Mouse (Mus musculus): ENCODE measurements around the gene Colq. TPM values are rescaled to one million over a fixed set of nuclear protein-coding genes. Genes with fewer than 3 reads are reported as not detected.
"Not testable (repeated sequence)": the region's sequence is repeated elsewhere in the genome, so short reads cannot be mapped to it uniquely, and the experiment has no call there.

The Colq gene
- polyA plus RNA-seq, 1 experiment from 2014 or later: not detected

DNA sequence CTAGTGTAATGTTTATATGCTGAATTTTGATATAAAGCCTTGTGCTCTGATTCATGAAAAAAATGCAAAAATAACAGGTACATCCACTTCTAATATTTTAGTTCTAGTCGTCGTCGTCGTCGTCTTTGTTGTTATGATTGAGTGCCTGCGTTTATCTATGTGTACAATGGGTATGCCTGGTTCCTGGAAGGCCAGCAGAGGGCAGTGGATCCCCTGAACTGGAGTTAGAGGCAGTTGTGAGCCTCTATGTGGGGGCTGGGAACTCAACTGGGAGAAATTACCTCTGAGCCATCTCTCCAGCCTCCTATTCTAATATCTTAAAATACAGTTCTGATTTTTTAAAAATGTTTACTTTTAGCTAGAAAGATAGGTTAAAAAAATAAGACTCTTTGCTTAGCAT lies 14.4 kb upstream of the Colq start:
- Histone ChIP-seq H3K27me3 (replicated peaks; ENCODE audit: control insufficient read depth, insufficient read depth, low read length) (no peaks in the 10 kb centered on the region), H3K9me3 (ENCODE audit: control insufficient read depth, low read length) (no peaks in the 10 kb centered on the region), H3K4me3 (replicated peaks; ENCODE audit: low read length) (no peak overlapping the region), H3K4me2 (ENCODE audit: low read length) (no peak overlapping the region), H3K9ac (replicated peaks; ENCODE audit: low read depth, low read length) (no peak overlapping the region), H3K27ac (ENCODE audit: low read length) (no peak overlapping the region), H3K36me3 (ENCODE audit: control insufficient read depth, insufficient read depth) (no peaks in the 10 kb centered on the region), H3K4me1 (replicated peaks; ENCODE audit: control insufficient read depth, insufficient read depth, low read length) (no peaks in the 10 kb centered on the region)
- no peak for ATAC-seq
- 52% methylated on average over 6 of the region's 6 CpGs for WGBS

DNA sequence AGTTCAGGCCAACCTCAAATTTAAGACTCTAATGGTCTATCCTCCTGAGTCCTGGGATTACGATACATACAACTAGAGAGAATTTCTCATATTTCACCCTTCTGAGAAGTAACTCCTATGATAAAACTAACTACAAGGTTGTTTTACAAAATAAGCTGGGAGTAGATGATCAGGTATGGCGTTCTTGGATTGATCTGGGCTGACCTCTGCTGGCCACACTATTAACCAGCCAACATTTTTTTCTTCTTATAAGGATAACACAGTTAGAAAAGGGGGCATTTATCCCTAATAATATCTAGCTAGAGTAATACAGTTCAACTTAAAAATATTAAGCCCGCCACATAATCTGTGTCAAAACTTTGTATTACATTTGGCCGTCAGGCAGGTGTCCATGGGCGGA lies 13.8 kb upstream of the Colq start:
- no peaks in the 10 kb centered on the region for H3K9me3 ChIP-seq (ENCODE audit: control insufficient read depth, low read length)
- H3K9ac ChIP-seq (replicated peaks; ENCODE audit: low read depth, low read length): no peak overlapping the region
- no peaks in the 10 kb centered on the region for H3K36me3 ChIP-seq (ENCODE audit: control insufficient read depth, insufficient read depth)
- no peaks in the 10 kb centered on the region for H3K27me3 ChIP-seq (replicated peaks; ENCODE audit: control insufficient read depth, insufficient read depth, low read length)
- no peak overlapping the region for H3K4me3 ChIP-seq (replicated peaks; ENCODE audit: low read length)
- no peak overlapping the region for H3K4me2 ChIP-seq (ENCODE audit: low read length)
- ATAC-seq: no peak
- H3K4me1 ChIP-seq (replicated peaks; ENCODE audit: control insufficient read depth, insufficient read depth, low read length): no peaks in the 10 kb centered on the region
- no peak overlapping the region for H3K27ac ChIP-seq (ENCODE audit: low read length)
- 81% methylated on average over 5 of the region's 5 CpGs for WGBS

DNA sequence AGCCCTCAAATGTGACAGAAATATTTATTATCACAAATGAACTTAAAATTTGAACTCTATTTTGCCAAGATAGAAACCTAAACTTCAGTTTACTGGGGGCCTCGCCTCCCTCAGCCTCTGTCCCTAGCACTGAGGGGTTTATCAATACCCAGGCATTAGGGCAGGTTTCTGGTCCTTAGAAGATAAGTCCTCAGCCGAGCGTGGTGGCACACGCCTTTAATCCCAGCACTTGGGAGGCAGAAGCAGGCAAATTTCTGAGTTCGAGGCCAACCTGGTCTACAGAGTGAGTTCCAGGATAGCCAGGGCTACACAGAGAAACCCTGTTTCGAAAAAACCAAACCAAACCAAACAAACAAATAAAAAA lies 11.5 kb upstream of the Colq start:
- not testable (repeated sequence) for H3K27ac ChIP-seq (ENCODE audit: low read length); H3K4me3 ChIP-seq (replicated peaks; ENCODE audit: low read length); H3K36me3 ChIP-seq (ENCODE audit: control insufficient read depth, insufficient read depth); H3K4me2 ChIP-seq (ENCODE audit: low read length); H3K4me1 ChIP-seq (replicated peaks; ENCODE audit: control insufficient read depth, insufficient read depth, low read length); ATAC-seq; H3K27me3 ChIP-seq (replicated peaks; ENCODE audit: control insufficient read depth, insufficient read depth, low read length); H3K9me3 ChIP-seq (ENCODE audit: control insufficient read depth, low read length); H3K9ac ChIP-seq (replicated peaks; ENCODE audit: low read depth, low read length)
- WGBS: 84% methylated on average over 6 of the region's 6 CpGs

DNA sequence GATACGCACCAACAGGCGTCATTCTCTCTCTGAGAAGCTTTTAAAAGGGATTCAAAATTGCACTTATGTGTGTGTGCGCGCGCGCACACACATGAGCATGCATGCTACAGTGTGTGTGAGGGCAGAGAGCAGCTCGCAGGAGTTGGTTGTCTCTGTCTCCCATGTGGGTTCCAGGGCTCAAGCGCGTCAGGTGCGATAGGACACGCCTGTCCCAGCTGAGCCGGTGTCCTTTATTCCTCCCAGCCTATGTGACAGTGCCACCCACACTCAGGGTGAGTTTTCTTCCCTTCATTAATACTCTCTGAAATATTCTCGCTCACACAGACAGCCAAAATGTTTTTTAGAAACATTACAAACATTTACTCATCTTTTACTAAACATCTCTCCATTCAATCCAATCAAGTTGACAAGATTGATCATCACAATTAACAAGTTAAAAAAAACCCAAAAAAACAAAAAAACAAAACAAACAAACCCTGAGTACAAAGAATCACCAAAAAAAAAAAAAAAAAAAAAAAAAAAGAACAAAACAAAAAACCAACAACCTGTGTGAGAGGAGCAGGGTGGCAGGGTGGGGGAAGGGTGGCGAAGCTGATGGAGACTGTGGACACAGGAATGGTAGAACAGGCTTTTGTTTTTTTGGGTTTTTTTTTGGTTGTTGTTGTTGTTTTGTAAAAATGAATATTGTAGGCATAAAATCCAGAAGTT lies 10.9 kb upstream of the Colq start:
- H3K4me1 ChIP-seq (replicated peaks; ENCODE audit: control insufficient read depth, insufficient read depth, low read length): no peaks in the 10 kb centered on the region
- ATAC-seq: no peak
- H3K4me3 ChIP-seq (replicated peaks; ENCODE audit: low read length): no peak overlapping the region
- no peaks in the 10 kb centered on the region for H3K9me3 ChIP-seq (ENCODE audit: control insufficient read depth, low read length)
- no peak overlapping the region for H3K4me2 ChIP-seq (ENCODE audit: low read length)
- H3K27me3 ChIP-seq (replicated peaks; ENCODE audit: control insufficient read depth, insufficient read depth, low read length): no peaks in the 10 kb centered on the region
- no peak overlapping the region for H3K9ac ChIP-seq (replicated peaks; ENCODE audit: low read depth, low read length)
- no peak overlapping the region for H3K27ac ChIP-seq (ENCODE audit: low read length)
- 92% methylated on average over 14 of the region's 14 CpGs for WGBS
- no peaks in the 10 kb centered on the region for H3K36me3 ChIP-seq (ENCODE audit: control insufficient read depth, insufficient read depth)

DNA sequence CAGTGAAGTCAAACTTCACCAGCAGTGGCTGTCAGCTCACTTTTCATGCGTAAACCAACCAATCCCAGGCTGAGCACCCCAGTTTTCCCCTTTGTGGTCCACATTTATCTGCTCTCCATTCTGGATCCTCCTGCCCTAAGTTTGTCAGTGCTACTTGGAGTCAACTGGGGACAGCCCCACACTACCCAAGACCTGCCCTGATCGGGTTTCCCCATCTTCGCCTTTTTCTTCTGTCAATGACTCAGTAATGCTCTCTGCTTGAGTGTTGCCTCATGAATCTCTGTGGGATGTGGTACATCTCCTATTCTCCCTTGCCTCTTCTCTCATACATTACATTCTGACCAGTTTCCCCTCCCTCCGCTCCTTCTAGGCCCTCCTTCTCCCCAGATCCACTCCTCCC lies 6.3 kb upstream of the Colq start:
- Histone ChIP-seq H3K4me1 (replicated peaks; ENCODE audit: control insufficient read depth, insufficient read depth, low read length) (no peaks in the 10 kb centered on the region), H3K9me3 (ENCODE audit: control insufficient read depth, low read length) (no peaks in the 10 kb centered on the region), H3K4me2 (ENCODE audit: low read length) (no peak overlapping the region), H3K27me3 (replicated peaks; ENCODE audit: control insufficient read depth, insufficient read depth, low read length) (no peaks in the 10 kb centered on the region), H3K9ac (replicated peaks; ENCODE audit: low read depth, low read length) (no peak overlapping the region), H3K27ac (ENCODE audit: low read length) (no peak overlapping the region), H3K36me3 (ENCODE audit: control insufficient read depth, insufficient read depth) (no peaks in the 10 kb centered on the region), H3K4me3 (replicated peaks; ENCODE audit: low read length) (no peak overlapping the region)
- 91% methylated on average over 4 of the region's 4 CpGs for WGBS
- no peak for ATAC-seq

DNA sequence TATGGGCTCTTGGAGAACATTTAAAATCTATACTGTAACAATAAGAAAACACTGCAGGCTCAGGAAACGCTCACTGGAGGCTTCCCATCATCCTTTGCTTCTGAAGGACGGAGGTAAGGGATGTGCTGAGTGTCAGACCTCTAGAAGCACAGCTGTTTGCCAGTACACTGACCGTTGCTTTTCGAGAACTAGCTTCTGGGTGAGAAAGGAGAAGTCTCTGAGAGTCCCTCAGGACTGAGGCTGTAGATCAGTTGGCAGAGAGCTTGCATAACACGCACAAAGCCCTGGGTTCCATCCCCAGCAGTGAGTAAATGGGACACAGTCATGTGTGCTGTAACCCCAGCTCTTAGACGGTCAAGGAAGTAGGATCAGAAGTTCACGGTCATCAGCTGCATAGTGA lies 5.3 kb upstream of the Colq start:
- 85% methylated on average over 7 of the region's 7 CpGs for WGBS
- H3K36me3 ChIP-seq (ENCODE audit: control insufficient read depth, insufficient read depth): no peaks in the 10 kb centered on the region
- H3K9me3 ChIP-seq (ENCODE audit: control insufficient read depth, low read length): no peaks in the 10 kb centered on the region
- no peak overlapping the region for H3K4me2 ChIP-seq (ENCODE audit: low read length)
- no peak overlapping the region for H3K4me3 ChIP-seq (replicated peaks; ENCODE audit: low read length)
- no peak overlapping the region for H3K27ac ChIP-seq (ENCODE audit: low read length)
- ATAC-seq: no peak
- no peaks in the 10 kb centered on the region for H3K27me3 ChIP-seq (replicated peaks; ENCODE audit: control insufficient read depth, insufficient read depth, low read length)
- no peak overlapping the region for H3K9ac ChIP-seq (replicated peaks; ENCODE audit: low read depth, low read length)
- no peaks in the 10 kb centered on the region for H3K4me1 ChIP-seq (replicated peaks; ENCODE audit: control insufficient read depth, insufficient read depth, low read length)

DNA sequence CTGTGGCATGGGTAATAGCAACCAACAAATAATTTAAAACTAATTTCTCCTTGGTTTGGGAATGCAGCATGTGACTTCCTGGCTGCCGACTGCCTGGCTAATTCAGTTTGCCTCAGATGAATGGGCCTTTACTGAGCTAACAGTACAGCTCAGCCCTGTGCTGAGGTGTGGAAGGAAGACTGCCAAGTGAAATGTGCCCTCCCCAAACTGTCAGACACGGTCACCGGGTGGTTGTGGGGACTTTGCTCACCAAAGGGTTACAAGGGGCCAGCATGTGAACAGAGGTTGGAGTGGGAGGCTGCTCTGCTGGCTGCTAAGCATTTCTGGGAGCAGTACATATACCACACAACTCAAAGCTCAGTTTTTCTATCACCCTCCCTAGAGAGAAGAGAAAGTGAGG lies 3.5 kb upstream of the Colq start:
- ATAC-seq: no peak
- Histone ChIP-seq H3K4me1 (replicated peaks; ENCODE audit: control insufficient read depth, insufficient read depth, low read length) (no peaks in the 10 kb centered on the region), H3K4me3 (replicated peaks; ENCODE audit: low read length) (no peak overlapping the region), H3K4me2 (ENCODE audit: low read length) (no peak overlapping the region), H3K27ac (ENCODE audit: low read length) (no peak overlapping the region), H3K9me3 (ENCODE audit: control insufficient read depth, low read length) (no peaks in the 10 kb centered on the region), H3K36me3 (ENCODE audit: control insufficient read depth, insufficient read depth) (no peaks in the 10 kb centered on the region), H3K9ac (replicated peaks; ENCODE audit: low read depth, low read length) (no peak overlapping the region), H3K27me3 (replicated peaks; ENCODE audit: control insufficient read depth, insufficient read depth, low read length) (no peaks in the 10 kb centered on the region)
- WGBS: 69% methylated on average over 3 of the region's 3 CpGs

DNA sequence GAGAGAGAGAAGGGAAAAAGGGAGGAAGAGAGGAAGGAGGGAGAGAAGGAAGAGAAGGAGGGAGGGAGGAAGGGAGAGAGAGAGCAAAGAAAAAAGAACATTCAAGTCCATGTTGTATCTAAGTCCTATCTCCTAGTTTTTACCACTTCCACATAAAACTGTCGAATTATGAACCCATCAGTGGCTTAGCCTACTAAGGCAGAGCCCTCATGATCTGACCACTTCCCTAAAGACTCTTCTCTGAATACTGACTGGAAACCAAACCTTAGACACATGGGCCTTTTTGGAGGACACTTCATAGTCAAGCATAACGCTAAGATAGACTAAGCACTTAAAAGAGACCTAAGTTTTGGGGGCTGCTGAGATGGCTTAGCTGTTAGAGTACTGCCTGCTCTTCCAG lies 1.9 kb upstream of the Colq start:
- Histone ChIP-seq H3K4me2 (ENCODE audit: low read length) (no peak overlapping the region), H3K4me3 (replicated peaks; ENCODE audit: low read length) (no peak overlapping the region), H3K9me3 (ENCODE audit: control insufficient read depth, low read length) (no peaks in the 10 kb centered on the region), H3K27ac (ENCODE audit: low read length) (no peak overlapping the region), H3K4me1 (replicated peaks; ENCODE audit: control insufficient read depth, insufficient read depth, low read length) (no peaks in the 10 kb centered on the region), H3K27me3 (replicated peaks; ENCODE audit: control insufficient read depth, insufficient read depth, low read length) (no peaks in the 10 kb centered on the region), H3K9ac (replicated peaks; ENCODE audit: low read depth, low read length) (no peak overlapping the region), H3K36me3 (ENCODE audit: control insufficient read depth, insufficient read depth) (no peaks in the 10 kb centered on the region)
- ATAC-seq: no peak
- 86% methylated on average over 2 of the region's 2 CpGs for WGBS

DNA sequence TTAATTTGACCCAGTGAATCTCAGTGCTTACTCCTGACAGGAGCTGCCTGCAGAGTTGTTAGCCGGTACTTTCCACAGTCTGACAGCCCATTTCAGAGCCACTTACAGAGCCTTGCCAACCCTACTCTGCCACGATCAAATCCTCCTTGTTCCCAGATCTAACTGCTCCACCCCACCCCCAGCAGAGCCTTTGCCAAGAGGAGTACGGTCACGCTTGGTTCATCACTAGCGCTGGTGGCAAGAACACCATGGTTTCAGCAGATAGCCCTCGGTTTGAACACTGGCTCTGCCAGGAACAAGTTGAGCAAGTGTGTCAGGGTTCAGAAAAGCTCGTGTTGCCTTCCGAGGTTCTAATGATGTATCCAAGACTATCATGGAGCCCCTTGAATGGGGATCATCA lies 4.7 kb downstream of the Colq start:
- ATAC-seq: no peak
- H3K9me3 ChIP-seq (ENCODE audit: control insufficient read depth, low read length): no peaks in the 10 kb centered on the region
- H3K36me3 ChIP-seq (ENCODE audit: control insufficient read depth, insufficient read depth): no peaks in the 10 kb centered on the region
- no peaks in the 10 kb centered on the region for H3K27me3 ChIP-seq (replicated peaks; ENCODE audit: control insufficient read depth, insufficient read depth, low read length)
- no peak overlapping the region for H3K4me3 ChIP-seq (replicated peaks; ENCODE audit: low read length)
- H3K4me2 ChIP-seq (ENCODE audit: low read length): no peak overlapping the region
- H3K9ac ChIP-seq (replicated peaks; ENCODE audit: low read depth, low read length): no peak overlapping the region
- WGBS: 91% methylated on average over 8 of the region's 8 CpGs
- no peak overlapping the region for H3K27ac ChIP-seq (ENCODE audit: low read length)
- H3K4me1 ChIP-seq (replicated peaks; ENCODE audit: control insufficient read depth, insufficient read depth, low read length): no peaks in the 10 kb centered on the region

DNA sequence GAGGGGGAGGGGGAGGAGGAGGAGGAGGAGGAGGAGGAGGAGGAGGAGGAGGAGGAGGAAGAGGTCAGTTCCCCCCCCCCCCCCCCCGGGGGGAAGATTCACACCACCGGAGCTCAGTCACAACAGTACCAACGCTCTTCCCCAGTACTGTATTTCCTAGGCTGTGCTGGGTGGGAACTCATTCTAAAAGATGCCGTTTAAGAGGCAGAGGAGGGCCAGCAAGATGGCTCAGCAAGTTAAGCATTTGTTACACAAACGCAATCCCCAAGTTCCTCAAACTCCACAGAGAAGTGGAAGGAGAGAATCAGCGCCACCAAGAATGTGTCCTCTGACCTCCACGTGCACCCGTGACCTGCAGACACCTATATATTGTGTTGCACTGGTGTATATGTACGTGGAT lies 8.1 kb downstream of the Colq start:
- Histone ChIP-seq H3K9ac (replicated peaks; ENCODE audit: low read depth, low read length) (no peak overlapping the region), H3K4me1 (replicated peaks; ENCODE audit: control insufficient read depth, insufficient read depth, low read length) (no peaks in the 10 kb centered on the region), H3K36me3 (ENCODE audit: control insufficient read depth, insufficient read depth) (no peaks in the 10 kb centered on the region), H3K9me3 (ENCODE audit: control insufficient read depth, low read length) (no peaks in the 10 kb centered on the region), H3K4me2 (ENCODE audit: low read length) (no peak overlapping the region), H3K4me3 (replicated peaks; ENCODE audit: low read length) (no peak overlapping the region), H3K27me3 (replicated peaks; ENCODE audit: control insufficient read depth, insufficient read depth, low read length) (no peaks in the 10 kb centered on the region), H3K27ac (ENCODE audit: low read length) (no peak overlapping the region)
- 93% methylated on average over 8 of the region's 9 CpGs for whole genome bisulfite sequencing
- no peak for ATAC-seq

Data from forebrain, embryonic 16.5 days (tissue).